Mouse (Mus musculus): ENCODE data around the gene Orc6.

GRCm38 (mm10) chr8:85299434-85300077 lies at the start of gene Orc6, which contains the start of gene Vps35:
- TF ChIP-seq CTCF (IDR thresholded peaks at IDR 0.05; ENCODE audit: control insufficient read depth, insufficient read depth, low read length) (0 out of 2 replicates have a peak, but pooled peaks have one; percentile 0), POLR2A (IDR thresholded peaks at IDR 0.05; ENCODE audit: borderline replicate concordance, control insufficient read depth, low read depth, low read length) (peak; percentile 96; the same call in 1 of the 2 replicates)

Measured in bone marrow, adult 2 months (tissue).